Mouse (Mus musculus) brown adipose tissue, adult 24 weeks (tissue): ENCODE data around the gene Sh3bp2. TPM values are rescaled to one million over a fixed set of nuclear protein-coding genes. Genes with fewer than 3 reads are reported as not detected.

Experiments
- H3K27ac ChIP-seq: fragments of 200-500 bp; replicated peaks from 2 replicates; pipeline ENCODE4 v1.5.1; 2012; ENCODE audit warnings: low read depth, mild to moderate bottlenecking, low read length
- H3K4me1 ChIP-seq: fragments of 200-500 bp; 2 replicates; pipeline ENCODE4 v1.6.1; 2012; ENCODE audit warnings: low read length, mixed read lengths; ENCODE audit not compliant: control insufficient read depth, insufficient read depth, insufficient read length
- H3K4me3 ChIP-seq: fragments of 200-500 bp; 2 replicates; pipeline ENCODE4 v1.5.1; 2012; ENCODE audit warnings: low read depth, mild to moderate bottlenecking, low read length, moderate library complexity; ENCODE audit not compliant: insufficient read depth
- polyA plus RNA-seq: library from polyadenylated mRNA; stranded (reverse); fragments of >200 nt; gene quantifications from 2 replicates; pipeline ENCODE4 v1.2.4, GENCODE M21; 2012; ENCODE audit not compliant: missing spikeins, insufficient read depth, insufficient read length

Sh3bp2 gene
- polyA plus RNA-seq, 1 experiment: 3.0 TPM

- no peak overlapping the region for H3K27ac ChIP-seq
Measured at GRCm38 (mm10) chr5:34604576-34604975, 78.9 kb downstream of the Sh3bp2 start.

GRCm38 (mm10) chr5:34607100-34607880 lies 81.7 kb downstream of the Sh3bp2 start:
- Histone ChIP-seq H3K4me3 (no peak overlapping the region), H3K4me1 (no peaks in the 10 kb centered on the region), H3K27ac (no peak overlapping the region)

More at GRCm38 (mm10) chr5:34604576-34604975, 78.9 kb downstream of the Sh3bp2 start:
- Histone ChIP-seq H3K4me1 (no peaks in the 10 kb centered on the region), H3K4me3 (no peak overlapping the region)

GRCm38 (mm10) chr5:34608226-34608625 lies 82.6 kb downstream of the Sh3bp2 start:
- Histone ChIP-seq H3K4me1 (no peaks in the 10 kb centered on the region), H3K27ac (no peak overlapping the region), H3K4me3 (no peak overlapping the region)

- no peak overlapping the region for H3K27ac ChIP-seq
- H3K4me1 ChIP-seq: no peaks in the 10 kb centered on the region
- no peak overlapping the region for H3K4me3 ChIP-seq
Measured at GRCm38 (mm10) chr5:34609966-34610365, 84.3 kb downstream of the Sh3bp2 start.

Other genes with a start within 250 kb of the Sh3bp2 start
- gene Zfyve28, start 237.4 kb upstream of the Sh3bp2 start, polyA plus RNA-seq: 1.2 TPM in 1 of 2 replicates, not detected in the other
- not detected in 2 replicates for gene Cfap99, start 237.2 kb upstream of the Sh3bp2 start, polyA plus RNA-seq
- 53.1 and 58.1 TPM in 2 replicates for gene Rnf4, start 189.5 kb upstream of the Sh3bp2 start, polyA plus RNA-seq
- 7.2 and 9.1 TPM in 2 replicates for gene Fam193a, start 155.9 kb upstream of the Sh3bp2 start, polyA plus RNA-seq
- gene Tnip2, start 11.8 kb upstream of the Sh3bp2 start, polyA plus RNA-seq: 4.3 and 4.8 TPM in 2 replicates
- gene Add1, start 47.8 kb downstream of the Sh3bp2 start, polyA plus RNA-seq: 62.4 and 72.7 TPM in 2 replicates
- gene Mfsd10, start 111.4 kb downstream of the Sh3bp2 start, polyA plus RNA-seq: 6.1 and 8.3 TPM in 2 replicates
- gene Nop14, start 134.3 kb downstream of the Sh3bp2 start, polyA plus RNA-seq: 11.8 and 14.8 TPM in 2 replicates
- gene Grk4, start 134.5 kb downstream of the Sh3bp2 start, polyA plus RNA-seq: 2.4 and 2.7 TPM in 2 replicates
- 5.8 and 6.9 TPM in 2 replicates for gene Htt, start 235.9 kb downstream of the Sh3bp2 start, polyA plus RNA-seq